Mouse (Mus musculus) embryonic facial prominence, embryonic 14.5 days (tissue): ENCODE results near the gene Gm26558. TPM values are rescaled to one million over a fixed set of nuclear protein-coding genes. Genes with fewer than 3 reads are reported as not detected.

Experiments used
- ATAC-seq: fragments of 200-750 bp; cut with Nextera tagmentation; 2 replicates; pipeline ENCODE4 v1.8.0; 2017; ENCODE audit warnings: low read depth, moderate number of reproducible peaks, moderate TSS enrichment
- DNase-seq: peaks from one replicate; pipeline ENCODE4 v3.0.0-alpha.2; 2015; ENCODE audit warnings: low spot score
- H3K27ac ChIP-seq: fragments of 300-500 bp; sonication (generic); replicated peaks from 2 replicates; pipeline ENCODE4 v1.5.1; 2014; ENCODE audit warnings: low read depth, mild to moderate bottlenecking, low read length, moderate library complexity
- H3K27me3 ChIP-seq: fragments of 300-500 bp; sonication (generic); replicated peaks from 2 replicates; pipeline ENCODE4 v1.6.1; 2014; ENCODE audit warnings: low read length; ENCODE audit not compliant: control insufficient read depth, insufficient read depth
- H3K36me3 ChIP-seq: fragments of 300-500 bp; sonication (generic); 2 replicates; pipeline ENCODE4 v1.6.1; 2014; ENCODE audit warnings: low read length, mixed read lengths; ENCODE audit not compliant: control insufficient read depth, insufficient read depth
- H3K4me1 ChIP-seq: fragments of 300-500 bp; sonication (generic); 2 replicates; pipeline ENCODE4 v1.6.1; 2014; ENCODE audit warnings: antibody characterized with exemption, low read length; ENCODE audit not compliant: control insufficient read depth, insufficient read depth
- H3K4me2 ChIP-seq: fragments of 300-500 bp; sonication (generic); 2 replicates; pipeline ENCODE4 v1.6.1; 2014; ENCODE audit warnings: low read depth, mild to moderate bottlenecking, low read length, moderate library complexity, mixed read lengths
- H3K4me3 ChIP-seq: fragments of 300-500 bp; sonication (generic); 2 replicates; pipeline ENCODE4 v1.5.1; 2014; ENCODE audit warnings: low read depth, mild to moderate bottlenecking, low read length
- H3K9ac ChIP-seq: fragments of 300-500 bp; sonication (generic); 2 replicates; pipeline ENCODE4 v1.6.1; 2014; ENCODE audit warnings: low read depth, mild to moderate bottlenecking, low read length, moderate library complexity, mixed read lengths
- H3K9me3 ChIP-seq: fragments of 300-500 bp; sonication (generic); 2 replicates; pipeline ENCODE4 v1.6.1; 2016; ENCODE audit warnings: low read length; ENCODE audit not compliant: control insufficient read depth
- WGBS: fragments of 180-500 bp; shearing (Covaris S2); extraction: QIAGEN DNeasy Blood & Tissue Kit; methylation state at CpG from one replicate; pipeline ENCODE4 v1.1.7; 2014; 5-methylcytosine and 5-hydroxymethylcytosine counted together
- polyA plus RNA-seq: library from polyadenylated mRNA; unstranded; fragments of >200 nt; fragmentation: Nextera tagmentation; extraction: Ambion mirVana; gene quantifications from 2 replicates; pipeline ENCODE4 v1.2.1, GENCODE M21; 2014

Gene Gm26558
- polyA plus RNA-seq, 1 experiment from 2014 or later: 5.2 TPM

DNA sequence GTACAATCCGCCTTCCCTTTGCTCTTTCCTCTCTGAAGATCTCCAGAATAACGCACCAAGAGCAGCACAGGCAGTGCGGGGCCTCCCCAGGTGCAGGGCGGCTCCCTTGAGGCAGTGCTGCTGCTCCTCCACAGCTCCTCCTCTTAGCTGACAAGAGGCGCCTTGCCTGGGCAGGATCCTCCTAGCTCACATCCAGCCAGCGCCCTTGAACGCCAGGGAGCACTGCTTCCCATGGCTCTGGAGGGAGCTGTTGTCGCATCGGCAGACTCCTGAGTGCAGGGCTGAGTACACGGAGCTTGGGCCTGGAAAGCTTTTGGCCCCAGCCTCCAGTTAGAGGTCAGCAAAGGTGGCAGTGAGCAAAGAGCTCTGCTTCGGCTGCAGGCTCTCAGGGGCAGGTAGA is 28.3 kb upstream of the Gm26558 start:
- DNase-seq (peak; percentile 26), ATAC-seq (peak; percentile 50; the same call in 1 of the 2 replicates)
- Histone ChIP-seq H3K4me2 (no peak overlapping the region), H3K9me3 (no peaks in the 10 kb centered on the region), H3K4me1 (no peaks in the 10 kb centered on the region), H3K27ac (no peak overlapping the region), H3K4me3 (no peak overlapping the region), H3K9ac (no peak overlapping the region), H3K36me3 (peaks cover 86% of the 10 kb centered on the region), H3K27me3 (no peaks in the 10 kb centered on the region)
- WGBS: 81% methylated on average over 11 of the region's 11 CpGs

DNA sequence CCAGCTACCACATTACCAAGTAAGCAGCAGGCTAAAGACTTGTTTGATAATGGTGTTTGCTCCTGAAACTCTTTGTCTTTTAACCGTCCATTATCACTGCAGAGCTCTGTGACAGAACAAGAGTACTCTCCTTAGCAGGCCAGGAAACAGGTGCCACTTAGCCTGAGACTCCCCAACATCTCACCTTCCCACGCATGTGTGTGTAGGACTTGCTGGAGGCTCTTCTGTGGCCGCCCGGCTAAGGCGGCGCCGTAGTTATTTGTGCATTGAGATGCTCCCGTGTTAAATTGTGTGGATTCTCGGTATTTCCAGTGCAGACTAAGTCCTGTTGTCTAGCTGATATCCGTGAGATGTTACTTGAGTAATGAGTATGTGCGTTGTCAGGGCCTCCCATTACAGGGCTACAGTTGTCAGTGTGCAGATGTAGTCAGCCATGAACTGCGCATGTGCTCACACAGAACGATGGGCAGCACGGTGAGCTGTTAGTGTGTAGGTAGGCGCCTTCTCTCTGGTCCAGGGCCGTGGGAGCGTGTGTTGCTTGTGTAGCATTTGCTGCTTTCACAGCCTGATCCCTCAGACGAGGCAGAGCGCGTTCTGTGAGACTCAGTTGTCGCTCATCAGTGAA is 26.7 kb upstream of the Gm26558 start:
- Histone ChIP-seq H3K36me3 (peaks cover 100% of the 10 kb centered on the region), H3K4me3 (no peak overlapping the region), H3K9ac (no peak overlapping the region), H3K4me1 (no peaks in the 10 kb centered on the region), H3K27me3 (no peaks in the 10 kb centered on the region), H3K9me3 (no peaks in the 10 kb centered on the region), H3K4me2 (no peak overlapping the region), H3K27ac (no peak overlapping the region)
- ATAC-seq (no peak), DNase-seq (no peak)
- 92% methylated on average over 21 of the region's 21 CpGs for WGBS

DNA sequence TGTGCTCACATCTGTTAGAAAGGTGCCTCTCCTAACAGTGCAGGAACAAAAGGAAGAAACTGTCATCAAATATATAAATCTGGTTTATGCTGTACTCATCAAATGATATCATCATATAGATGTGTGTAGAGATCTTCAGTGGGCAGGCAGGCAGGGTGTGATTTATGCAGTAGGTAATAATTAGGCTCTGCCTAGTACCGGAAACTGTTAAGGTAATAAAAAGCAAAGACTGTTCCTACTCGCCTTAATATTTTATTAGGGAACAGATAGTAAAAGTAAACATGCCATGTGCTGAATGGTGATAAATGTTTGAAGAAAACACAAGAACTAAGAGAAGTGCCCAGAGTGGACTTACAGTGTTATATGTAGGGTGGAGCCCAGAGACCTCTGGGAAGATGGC is 20.4 kb upstream of the Gm26558 start:
- WGBS: 85% methylated on average over 2 of the region's 2 CpGs
- H3K36me3 ChIP-seq: peaks cover 94% of the 10 kb centered on the region
- DNase-seq (no peak), ATAC-seq (no peak)
- H3K4me1 ChIP-seq: no peaks in the 10 kb centered on the region
- H3K4me3 ChIP-seq: no peak overlapping the region
- no peak overlapping the region for H3K27ac ChIP-seq
- H3K27me3 ChIP-seq: no peaks in the 10 kb centered on the region
- no peak overlapping the region for H3K4me2 ChIP-seq
- H3K9me3 ChIP-seq: no peaks in the 10 kb centered on the region
- no peak overlapping the region for H3K9ac ChIP-seq

DNA sequence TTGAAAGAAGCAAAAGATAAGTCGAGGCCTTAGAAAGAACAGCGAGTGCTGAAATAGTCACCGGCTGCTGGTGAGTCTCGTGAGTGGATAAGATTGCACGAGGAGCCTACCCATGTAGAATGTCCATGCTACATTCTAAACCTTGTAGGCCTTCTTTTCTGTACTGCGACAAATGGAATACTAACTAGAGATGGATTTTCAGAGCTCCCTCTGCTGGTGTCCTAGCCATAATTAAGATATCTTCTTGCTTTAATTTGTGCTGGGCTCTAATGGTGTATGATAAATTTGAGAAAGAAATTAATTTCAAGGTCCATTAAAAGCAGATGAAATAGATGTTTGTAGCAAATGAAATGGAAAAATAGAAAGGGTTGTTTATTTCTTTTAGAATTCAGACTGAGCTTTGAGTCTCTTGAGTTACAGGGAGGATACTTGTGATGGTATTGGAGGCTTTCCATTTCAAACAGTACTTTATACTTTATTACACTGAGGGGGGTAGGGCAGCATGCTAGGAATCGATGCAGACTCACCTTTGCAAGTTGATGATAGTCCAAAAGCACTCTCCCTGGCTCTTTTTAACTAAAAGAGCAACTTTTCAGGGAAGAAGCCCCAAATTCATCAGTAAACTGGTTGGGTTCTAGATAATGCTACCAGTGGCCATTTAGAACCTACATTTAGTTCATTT is 11.7 kb upstream of the Gm26558 start:
- H3K4me2 ChIP-seq: no peak overlapping the region
- no peak overlapping the region for H3K9ac ChIP-seq
- H3K36me3 ChIP-seq: peaks cover 12% of the 10 kb centered on the region
- H3K27ac ChIP-seq: no peak overlapping the region
- no peaks in the 10 kb centered on the region for H3K4me1 ChIP-seq
- WGBS: 82% methylated on average over 7 of the region's 7 CpGs
- ATAC-seq (no peak), DNase-seq (peak; percentile 17)
- H3K4me3 ChIP-seq: no peak overlapping the region
- H3K9me3 ChIP-seq: no peaks in the 10 kb centered on the region
- H3K27me3 ChIP-seq: no peaks in the 10 kb centered on the region

DNA sequence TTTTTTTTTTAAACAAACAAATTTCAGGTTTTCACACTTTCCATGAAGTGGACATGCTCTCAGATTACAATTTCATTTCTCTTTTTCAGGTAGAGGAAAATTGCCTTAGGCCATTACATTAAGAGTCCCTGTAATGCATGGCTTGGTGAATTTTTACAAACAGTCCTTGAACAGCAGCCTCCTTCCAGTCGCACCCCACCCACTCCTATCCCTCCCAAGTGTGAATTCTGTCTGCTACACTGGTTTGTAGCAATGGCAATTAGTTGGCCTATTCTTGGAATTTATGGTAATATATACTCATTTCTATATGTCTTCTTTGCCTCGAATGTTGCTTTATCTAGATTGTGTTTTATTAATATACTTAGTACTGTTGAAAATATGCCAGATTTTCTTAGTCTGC is 10.6 kb upstream of the Gm26558 start:
- Histone ChIP-seq H3K9me3 (no peaks in the 10 kb centered on the region), H3K27ac (no peak overlapping the region), H3K27me3 (no peaks in the 10 kb centered on the region), H3K36me3 (0 out of 2 replicates have a peak, but pooled peaks cover 3% of the 10 kb centered on the region), H3K9ac (no peak overlapping the region), H3K4me3 (no peak overlapping the region), H3K4me2 (no peak overlapping the region), H3K4me1 (no peaks in the 10 kb centered on the region)
- DNase-seq (no peak), ATAC-seq (no peak)
- WGBS: 79% methylated on average over 2 of the region's 2 CpGs

DNA sequence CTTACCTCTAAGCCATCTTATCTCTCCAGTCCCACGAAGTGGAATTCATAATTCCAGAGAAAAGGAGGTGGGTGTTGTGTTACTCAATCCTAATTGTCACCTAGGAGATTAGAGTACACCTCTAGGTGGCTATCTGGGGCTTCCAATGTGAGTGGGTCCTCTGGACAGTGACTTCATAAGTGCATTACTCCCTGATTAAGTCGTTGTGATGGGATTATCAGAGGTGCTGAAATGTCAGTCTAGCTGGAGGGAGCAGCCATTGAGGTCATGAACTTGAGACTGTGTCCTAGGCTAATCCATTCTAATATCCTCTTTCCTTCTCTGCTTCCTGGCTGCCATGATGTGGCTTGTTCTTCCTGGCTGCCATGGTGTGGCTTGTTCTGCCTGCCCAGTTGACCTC is 8.0 kb upstream of the Gm26558 start:
- ATAC-seq (no peak), DNase-seq (no peak)
- 64% methylated on average over 2 of the region's 2 CpGs for WGBS
- Histone ChIP-seq H3K9me3 (no peaks in the 10 kb centered on the region), H3K27ac (no peak overlapping the region), H3K27me3 (no peaks in the 10 kb centered on the region), H3K4me3 (no peak overlapping the region), H3K4me1 (no peaks in the 10 kb centered on the region), H3K36me3 (peaks cover 6% of the 10 kb centered on the region; the same call in 1 of the 2 replicates), H3K4me2 (no peak overlapping the region), H3K9ac (no peak overlapping the region)

DNA sequence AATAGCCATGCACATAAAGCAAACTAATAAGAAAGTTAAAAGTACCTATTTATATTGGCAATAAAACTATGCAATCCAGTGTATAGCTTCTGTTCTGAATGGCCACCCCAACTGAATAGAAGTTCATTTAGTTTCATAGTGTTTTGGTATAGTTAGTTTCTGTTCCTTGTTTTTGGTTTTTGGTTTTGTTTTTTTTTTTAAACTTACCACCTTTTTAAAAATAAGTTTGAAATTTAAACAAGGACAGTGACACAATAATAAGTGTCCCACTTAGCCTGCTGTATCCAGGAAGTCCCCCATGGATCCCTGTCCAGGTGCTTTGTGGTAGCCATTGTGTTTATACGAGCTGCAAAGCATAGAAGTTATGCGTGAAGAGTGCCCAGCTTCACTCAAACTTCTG is 7.3 kb upstream of the Gm26558 start:
- no peaks in the 10 kb centered on the region for H3K9me3 ChIP-seq
- peaks cover 11% of the 10 kb centered on the region for H3K36me3 ChIP-seq
- DNase-seq (no peak), ATAC-seq (no peak)
- no peaks in the 10 kb centered on the region for H3K27me3 ChIP-seq
- WGBS: 82% methylated on average over 2 of the region's 2 CpGs
- no peaks in the 10 kb centered on the region for H3K4me1 ChIP-seq
- no peak overlapping the region for H3K4me3 ChIP-seq
- H3K27ac ChIP-seq: no peak overlapping the region
- H3K9ac ChIP-seq: no peak overlapping the region
- H3K4me2 ChIP-seq: no peak overlapping the region

DNA sequence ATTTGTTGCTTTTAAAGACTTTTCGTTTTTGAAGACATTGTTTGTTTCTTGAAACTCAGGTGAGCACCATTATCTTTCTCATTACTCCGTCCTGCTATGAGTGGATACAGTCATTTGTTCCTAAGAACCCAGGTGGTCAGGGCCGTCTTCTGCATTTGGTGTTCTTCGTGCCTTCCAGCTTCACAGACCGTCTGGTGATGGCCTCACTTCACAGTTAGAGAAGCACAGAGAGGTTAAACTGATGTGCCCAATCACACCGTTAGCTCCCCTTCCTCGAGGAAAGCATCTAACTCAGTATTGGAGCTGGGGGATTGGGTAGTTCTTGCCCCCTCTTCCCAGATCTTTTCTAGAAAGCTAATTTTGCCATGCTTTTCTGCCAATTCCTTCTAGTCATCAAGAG is 5.1 kb upstream of the Gm26558 start:
- H3K4me2 ChIP-seq: no peak overlapping the region
- no peak overlapping the region for H3K27ac ChIP-seq
- no peak overlapping the region for H3K9ac ChIP-seq
- no peak for DNase-seq
- ATAC-seq: no peak
- H3K9me3 ChIP-seq: no peaks in the 10 kb centered on the region
- WGBS: 91% methylated on average over 7 of the region's 7 CpGs
- H3K27me3 ChIP-seq: no peaks in the 10 kb centered on the region
- H3K36me3 ChIP-seq: peaks cover 11% of the 10 kb centered on the region
- no peak overlapping the region for H3K4me3 ChIP-seq
- peaks cover 6% of the 10 kb centered on the region for H3K4me1 ChIP-seq

DNA sequence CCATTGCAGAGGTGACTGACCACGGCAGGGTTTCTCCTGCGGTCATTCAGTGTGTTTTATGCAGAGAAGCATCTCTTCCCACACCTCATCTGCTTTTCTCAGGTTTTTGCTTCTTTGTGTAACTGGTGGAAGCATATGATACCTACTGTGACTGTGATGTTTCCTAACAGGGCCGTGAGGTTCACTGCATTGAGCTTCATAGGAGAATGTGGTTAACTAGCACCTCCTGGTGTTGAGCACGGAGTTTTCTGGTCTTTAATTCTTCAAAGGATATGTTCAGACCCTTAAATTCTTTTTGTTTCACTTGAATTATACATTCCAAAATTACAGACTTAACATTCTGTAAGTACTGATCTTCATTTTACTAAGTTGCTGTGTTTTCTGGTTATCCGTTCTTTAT is 1.9 kb upstream of the Gm26558 start:
- Histone ChIP-seq H3K9ac (no peak overlapping the region), H3K4me1 (peaks cover 6% of the 10 kb centered on the region), H3K36me3 (peaks cover 8% of the 10 kb centered on the region), H3K4me3 (no peak overlapping the region), H3K9me3 (no peaks in the 10 kb centered on the region), H3K27ac (no peak overlapping the region), H3K27me3 (no peaks in the 10 kb centered on the region), H3K4me2 (no peak overlapping the region)
- ATAC-seq: no peak
- 75% methylated on average over 5 of the region's 5 CpGs for WGBS
- peak; percentile 39 for DNase-seq
